Mouse (Mus musculus) C2C12 (cell line): ENCODE data around the gene Dchs1.

Experiments used
- CTCF ChIP-seq: IDR thresholded peaks from one replicate; pipeline ENCODE4 v1.5.1; 2011; ENCODE audit not compliant: control insufficient read depth, insufficient read depth, insufficient read length
- FOSL1 ChIP-seq: IDR thresholded peaks from one replicate; pipeline ENCODE4 v1.8.0; 2011; ENCODE audit warnings: mild to moderate bottlenecking, low read length; ENCODE audit not compliant: poor library complexity, insufficient read depth, severe bottlenecking
- MAX ChIP-seq: IDR thresholded peaks from one replicate; pipeline ENCODE4 v1.6.1; 2011; ENCODE audit warnings: mild to moderate bottlenecking, control low read depth
- MYOD1 ChIP-seq: IDR thresholded peaks from one replicate; pipeline ENCODE4 v1.6.1; 2011; ENCODE audit warnings: low read depth; ENCODE audit not compliant: control insufficient read depth, insufficient read length
- MYOG ChIP-seq: IDR thresholded peaks from one replicate; pipeline ENCODE4 v1.6.1; 2011; ENCODE audit not compliant: control insufficient read depth, insufficient read length; ENCODE audit errors: extremely low read depth
- USF1 ChIP-seq: IDR thresholded peaks from one replicate; pipeline ENCODE4 v1.6.1; 2011; ENCODE audit warnings: low read depth, mild to moderate bottlenecking, control low read depth, moderate library complexity

- TF ChIP-seq CTCF (no peak), MAX (no peak), MYOD1 (no peak), FOSL1 (no peak), USF1 (no peak), MYOG (no peak)
These were observed 50.4 kb downstream of the Dchs1 start, which contains the start of gene Rrp8 for GRCm38 (mm10) chr7:105736911-105737521.
